Mouse (Mus musculus): ENCODE measurements around the gene Sestd1. TPM values are rescaled to one million over a fixed set of nuclear protein-coding genes. Genes with fewer than 3 reads are reported as not detected.
A peak's percentile ranks its signal among the peaks of the same experiment; 100 is the strongest.

Gene Sestd1
- polyA plus RNA-seq, 1 experiment from 2014 or later, result 36.2 TPM

- DNase-seq (ENCODE audit: low read depth, low spot score) (no peak), ATAC-seq (no peak)
- ChIA-PET POLR2A (no interaction called here), CTCF (interaction anchor here (1.0 to 3.0 kb wide), 3 partner anchors 8 to 22 kb away, joined by 3 to 10 read pairs (median 4); no protein-coding TSS in a partner anchor)
- in situ Hi-C loops (cut with MboI; ENCODE audit: low pct_unique_long_range_greater_than_20kb), result loop anchor here (25.0 kb wide), 1 partner anchor 480 kb away; no protein-coding TSS in a partner anchor
- TF ChIP-seq CTCF (IDR thresholded peaks at IDR 0.05), result no peak
- H3K27me3 ChIP-seq, result no peaks in the 10 kb centered on the region
Observed at GRCm38 (mm10) chr2:77232604-77233003, 47.8 kb downstream of the Sestd1 start.

- DNase-seq (ENCODE audit: low read depth, low spot score) (no peak), ATAC-seq (no peak)
- in situ Hi-C loops (cut with MboI; ENCODE audit: low pct_unique_long_range_greater_than_20kb), result no loop called here
- H3K27me3 ChIP-seq, result no peaks in the 10 kb centered on the region
- POLR2A ChIA-PET, result no interaction called here
- CTCF ChIA-PET, result interaction anchor here (0.9 to 2.0 kb wide), 5 partner anchors 19 to 122 kb away, joined by 3 to 6 read pairs (median 3); no protein-coding TSS in a partner anchor
- TF ChIP-seq CTCF (IDR thresholded peaks at IDR 0.05), result no peak
Observed at GRCm38 (mm10) chr2:77220960-77221359, 59.4 kb downstream of the Sestd1 start.

- ATAC-seq, result no peak
- no peaks in the 10 kb centered on the region for H3K27me3 ChIP-seq
- no peak for TF ChIP-seq CTCF (IDR thresholded peaks at IDR 0.05)
- POLR2A ChIA-PET, result no interaction called here
- CTCF ChIA-PET, result interaction anchor here (1.6 kb wide), 2 partner anchors 130 to 132 kb away, joined by 3 read pairs; no protein-coding TSS in a partner anchor
- in situ Hi-C loops (cut with MboI; ENCODE audit: low pct_unique_long_range_greater_than_20kb), result no loop called here
- no peak for DNase-seq (ENCODE audit: low read depth, low spot score)
Observed at GRCm38 (mm10) chr2:77212885-77213284, 67.5 kb downstream of the Sestd1 start.

GRCm38 (mm10) chr2:77206951-77207350 lies 73.4 kb downstream of the Sestd1 start:
- H3K27me3 ChIP-seq, result no peaks in the 10 kb centered on the region
- ChIA-PET CTCF (no interaction called here), POLR2A (no interaction called here)
- in situ Hi-C loops (cut with MboI; ENCODE audit: low pct_unique_long_range_greater_than_20kb), result loop anchor here (10.0 kb wide), 1 partner anchor 142 kb away; no protein-coding TSS in a partner anchor
- DNase-seq (ENCODE audit: low read depth, low spot score) (no peak), ATAC-seq (no peak)
- TF ChIP-seq CTCF (IDR thresholded peaks at IDR 0.05), result no peak

GRCm38 (mm10) chr2:77203916-77204315 lies 76.5 kb downstream of the Sestd1 start:
- TF ChIP-seq CTCF (IDR thresholded peaks at IDR 0.05), result peak; percentile 41
- ATAC-seq, result no peak
- in situ Hi-C loops (cut with MboI; ENCODE audit: low pct_unique_long_range_greater_than_20kb), result loop anchor here (10.0 kb wide), 1 partner anchor 139 kb away; no protein-coding TSS in a partner anchor
- ChIA-PET CTCF (interaction anchor here (0.7 to 3.7 kb wide), 9 partner anchors 10 to 145 kb away, joined by 3 to 13 read pairs (median 3); no protein-coding TSS in a partner anchor), POLR2A (no interaction called here)
- DNase-seq (ENCODE audit: low read depth, low spot score), result no peak
- H3K27me3 ChIP-seq, result no peaks in the 10 kb centered on the region

GRCm38 (mm10) chr2:77201900-77202299 lies 78.5 kb downstream of the Sestd1 start:
- ATAC-seq (peak; percentile 79), DNase-seq (ENCODE audit: low read depth, low spot score) (peak; percentile 34)
- POLR2A ChIA-PET, result no interaction called here
- no peaks in the 10 kb centered on the region for H3K27me3 ChIP-seq
- in situ Hi-C loops (cut with MboI; ENCODE audit: low pct_unique_long_range_greater_than_20kb), result loop anchor here (10.0 kb wide), 1 partner anchor 137 kb away; no protein-coding TSS in a partner anchor
- CTCF ChIA-PET, result interaction anchor here (1.5 to 3.7 kb wide), 3 partner anchors 10 to 120 kb away, joined by 3 to 13 read pairs (median 4); no protein-coding TSS in a partner anchor
- no peak for TF ChIP-seq CTCF (IDR thresholded peaks at IDR 0.05)

- ChIA-PET CTCF (interaction anchor here (1.2 to 3.7 kb wide), 4 partner anchors 11 to 119 kb away, joined by 3 to 13 read pairs (median 4); no protein-coding TSS in a partner anchor), POLR2A (no interaction called here)
- ATAC-seq, result peak; percentile 24
- in situ Hi-C loops (cut with MboI; ENCODE audit: low pct_unique_long_range_greater_than_20kb), result loop anchor here (10.0 kb wide), 1 partner anchor 136 kb away; no protein-coding TSS in a partner anchor
- DNase-seq (ENCODE audit: low read depth, low spot score), result no peak
- no peaks in the 10 kb centered on the region for H3K27me3 ChIP-seq
- no peak for TF ChIP-seq CTCF (IDR thresholded peaks at IDR 0.05)
Observed at GRCm38 (mm10) chr2:77200958-77201614, 79.3 kb downstream of the Sestd1 start.

- ATAC-seq (no peak), DNase-seq (ENCODE audit: low read depth, low spot score) (no peak)
- ChIA-PET POLR2A (no interaction called here), CTCF (interaction anchor here (1.2 to 3.7 kb wide), 2 partner anchors 116 to 118 kb away, joined by 3 to 13 read pairs; no protein-coding TSS in a partner anchor)
- in situ Hi-C loops (cut with MboI; ENCODE audit: low pct_unique_long_range_greater_than_20kb), result loop anchor here (10.0 kb wide), 1 partner anchor 136 kb away; no protein-coding TSS in a partner anchor
- H3K27me3 ChIP-seq, result no peaks in the 10 kb centered on the region
- TF ChIP-seq CTCF (IDR thresholded peaks at IDR 0.05), result no peak
Observed at GRCm38 (mm10) chr2:77200379-77200778, 80.0 kb downstream of the Sestd1 start.

- no peak for DNase-seq (ENCODE audit: low read depth, low spot score)
- H3K27me3 ChIP-seq, result no peaks in the 10 kb centered on the region
- ChIA-PET POLR2A (no interaction called here), CTCF (no interaction called here)
- TF ChIP-seq CTCF (IDR thresholded peaks at IDR 0.05), result no peak
- in situ Hi-C loops (cut with MboI; ENCODE audit: low pct_unique_long_range_greater_than_20kb), result no loop called here
- no peak for ATAC-seq
Observed at GRCm38 (mm10) chr2:77198246-77198645, 82.1 kb downstream of the Sestd1 start.

GRCm38 (mm10) chr2:77196819-77197218 lies 83.6 kb downstream of the Sestd1 start:
- DNase-seq (ENCODE audit: low read depth, low spot score) (no peak), ATAC-seq (no peak)
- POLR2A ChIA-PET, result no interaction called here
- CTCF ChIA-PET, result no interaction called here
- H3K27me3 ChIP-seq, result no peaks in the 10 kb centered on the region
- in situ Hi-C loops (cut with MboI; ENCODE audit: low pct_unique_long_range_greater_than_20kb), result no loop called here
- no peak for TF ChIP-seq CTCF (IDR thresholded peaks at IDR 0.05)

- DNase-seq (ENCODE audit: low read depth, low spot score) (no peak), ATAC-seq (no peak)
- no peaks in the 10 kb centered on the region for H3K27me3 ChIP-seq
- no peak for TF ChIP-seq CTCF (IDR thresholded peaks at IDR 0.05)
- in situ Hi-C loops (cut with MboI; ENCODE audit: low pct_unique_long_range_greater_than_20kb), result no loop called here
- ChIA-PET POLR2A (no interaction called here), CTCF (no interaction called here)
Observed at GRCm38 (mm10) chr2:77195056-77195455, 85.3 kb downstream of the Sestd1 start.

Measured in Patski (cell line).